Mouse (Mus musculus) myocyte (in vitro differentiated cells): ENCODE measurements at regions not wholly inside any gene's neighbourhood (a gene's known extent, or its start where the extent isn't known, plus 50 kb on each side); places are given as distances from the start of the nearest gene placed in this dataset.
"Not testable (repeated sequence)": the region's sequence is repeated elsewhere in the genome, so short reads cannot be mapped to it uniquely, and the experiment has no call there.

Experiments used
- H3K27me3 ChIP-seq: one replicate; pipeline ENCODE4 v1.6.1; 2011; ENCODE audit not compliant: control insufficient read depth, insufficient read depth, insufficient read length
- H3K36me3 ChIP-seq: one replicate; pipeline ENCODE4 v1.6.1; 2011; ENCODE audit not compliant: control insufficient read depth, insufficient read depth
- H3K4me2 ChIP-seq: one replicate; pipeline ENCODE4 v1.6.1; 2011; ENCODE audit warnings: low read depth, control low read depth
- H3K4me3 ChIP-seq: one replicate; pipeline ENCODE4 v1.5.1; 2011; ENCODE audit warnings: mild to moderate bottlenecking, control low read depth, moderate library complexity
- H3K79me2 ChIP-seq: one replicate; pipeline ENCODE4 v1.6.1; 2011; ENCODE audit not compliant: control insufficient read depth, insufficient read depth
- H3ac ChIP-seq: one replicate; pipeline ENCODE4 v1.6.1; 2011; ENCODE audit not compliant: control insufficient read depth, insufficient read length
- CEBPB ChIP-seq: IDR thresholded peaks from 2 replicates; pipeline ENCODE4 v1.6.1; 2011; ENCODE audit warnings: mild to moderate bottlenecking, moderate library complexity; ENCODE audit not compliant: poor library complexity, insufficient read depth, severe bottlenecking
- E2F4 ChIP-seq: IDR thresholded peaks from one replicate; pipeline ENCODE4 v1.6.1; 2011; ENCODE audit warnings: mild to moderate bottlenecking, control low read depth, moderate library complexity; ENCODE audit not compliant: insufficient read depth
- MAX ChIP-seq: IDR thresholded peaks from one replicate; pipeline ENCODE4 v1.6.1; 2011; ENCODE audit warnings: low read depth, mild to moderate bottlenecking, control low read depth
- MYOD1 ChIP-seq, 3 experiments: IDR thresholded peaks; one replicate each; pipeline ENCODE4 v1.6.1; 2011; ENCODE audit warnings: control low read depth in 2 of 3, low read depth in 2 of 3, mild to moderate bottlenecking in 2 of 3, moderate library complexity in 1 of 3; ENCODE audit not compliant: insufficient read length in 2 of 3, control insufficient read depth in 1 of 3
- MYOG ChIP-seq, 3 experiments: IDR thresholded peaks; one replicate each; pipeline ENCODE4 v1.6.1; 2011; ENCODE audit warnings: control low read depth in 2 of 3, low read depth in 2 of 3, mild to moderate bottlenecking in 2 of 3; ENCODE audit not compliant: insufficient read length in 2 of 3, control insufficient read depth in 1 of 3, insufficient read depth in 1 of 3
- POLR2A ChIP-seq: IDR thresholded peaks from one replicate; pipeline ENCODE4 v1.6.1; 2011; ENCODE audit warnings: low read depth, mild to moderate bottlenecking, control low read depth, moderate library complexity; ENCODE audit not compliant: insufficient read length
- POLR2AphosphoS2 ChIP-seq: IDR thresholded peaks from one replicate; pipeline ENCODE4 v1.6.1; 2011; ENCODE audit warnings: low read depth, control low read depth; ENCODE audit not compliant: insufficient read length
- REST ChIP-seq: IDR thresholded peaks from one replicate; pipeline ENCODE4 v1.6.1; 2011; ENCODE audit warnings: mild to moderate bottlenecking, control low read depth, moderate library complexity; ENCODE audit not compliant: insufficient read depth, insufficient read length
- SRF ChIP-seq: IDR thresholded peaks from one replicate; pipeline ENCODE4 v1.6.1; 2011; ENCODE audit warnings: low read depth; ENCODE audit not compliant: control insufficient read depth, insufficient read length
- TCF12 ChIP-seq: IDR thresholded peaks from one replicate; pipeline ENCODE4 v1.6.1; 2011; ENCODE audit warnings: mild to moderate bottlenecking, control low read depth; ENCODE audit not compliant: poor library complexity, insufficient read depth, severe bottlenecking
- TCF3 ChIP-seq: IDR thresholded peaks from one replicate; pipeline ENCODE4 v1.6.1; 2011; ENCODE audit warnings: low read depth, control low read depth; ENCODE audit not compliant: insufficient read length
- USF1 ChIP-seq: IDR thresholded peaks from one replicate; pipeline ENCODE4 v1.6.1; 2011; ENCODE audit warnings: low read depth, mild to moderate bottlenecking, control low read depth, moderate library complexity

DNA sequence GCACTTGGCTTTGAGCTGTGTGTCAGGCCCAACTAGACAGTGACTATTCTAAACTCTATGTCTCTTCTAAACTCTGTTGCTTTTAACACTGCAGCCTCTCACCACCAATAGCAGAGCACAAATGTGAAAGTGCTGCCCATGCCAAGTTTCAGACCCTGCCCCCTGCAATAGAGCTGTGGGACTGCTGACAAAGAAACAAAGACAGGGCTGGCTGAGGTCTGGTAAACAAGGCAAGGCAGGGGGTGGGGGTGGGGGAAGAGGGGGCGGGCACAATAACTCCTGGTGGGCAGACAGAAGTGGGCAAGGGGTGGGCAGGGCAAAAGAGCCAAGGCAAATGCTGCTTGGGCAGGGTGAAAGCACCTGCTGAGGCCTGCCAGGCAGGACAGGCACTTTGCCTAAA lies 172.9 kb upstream of the 9130204L05Rik start:
- H3K4me2 ChIP-seq = no peak overlapping the region
- H3ac ChIP-seq = no peak overlapping the region
- H3K4me3 ChIP-seq = no peak overlapping the region
- no peaks in the 10 kb centered on the region for H3K36me3 ChIP-seq
- TF ChIP-seq TCF12 = no peak
- no peak for TF ChIP-seq POLR2A
- TF ChIP-seq REST = no peak
- no peak for TF ChIP-seq MAX
- no peak for TF ChIP-seq TCF3
- no peak for TF ChIP-seq E2F4
- TF ChIP-seq USF1 = no peak
- TF ChIP-seq MYOD1 (IDR thresholded peaks at IDR 0.05; ENCODE audit: control insufficient read depth in 1 of 3, insufficient read length in 2 of 3, low read depth in 2 of 3) = no peak
- no peak for TF ChIP-seq CEBPB
- no peak for TF ChIP-seq SRF
- TF ChIP-seq POLR2AphosphoS2 = no peak
- no peak for TF ChIP-seq MYOG (IDR thresholded peaks at IDR 0.05; ENCODE audit: control insufficient read depth in 1 of 3, insufficient read depth in 1 of 3, insufficient read length in 2 of 3, low read depth in 2 of 3)
- no peaks in the 10 kb centered on the region for H3K27me3 ChIP-seq
- H3K79me2 ChIP-seq = no peaks in the 10 kb centered on the region

DNA sequence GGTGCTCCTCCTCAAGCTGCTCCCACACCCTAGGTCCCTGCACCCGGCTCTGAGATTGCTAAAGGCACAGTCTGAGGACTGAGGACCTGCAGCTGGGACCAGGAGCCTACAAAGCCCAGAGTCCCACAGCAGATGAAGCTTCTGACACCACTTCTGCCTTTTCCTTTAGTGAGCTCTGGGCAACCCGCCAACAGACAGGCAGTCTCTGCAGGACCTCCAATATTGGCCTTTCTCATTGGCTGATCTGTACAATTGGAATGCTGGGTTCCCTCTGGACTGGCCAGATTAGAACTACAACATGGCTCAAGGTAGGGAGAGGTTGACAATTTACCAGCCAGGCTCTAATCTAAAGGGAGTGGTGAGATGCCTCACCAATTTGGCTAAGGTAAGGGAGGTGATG lies 164.3 kb upstream of the 9130204L05Rik start:
- H3K27me3 ChIP-seq, H3ac ChIP-seq, H3K79me2 ChIP-seq, H3K4me3 ChIP-seq, H3K36me3 ChIP-seq, H3K4me2 ChIP-seq: not testable (repeated sequence)

DNA sequence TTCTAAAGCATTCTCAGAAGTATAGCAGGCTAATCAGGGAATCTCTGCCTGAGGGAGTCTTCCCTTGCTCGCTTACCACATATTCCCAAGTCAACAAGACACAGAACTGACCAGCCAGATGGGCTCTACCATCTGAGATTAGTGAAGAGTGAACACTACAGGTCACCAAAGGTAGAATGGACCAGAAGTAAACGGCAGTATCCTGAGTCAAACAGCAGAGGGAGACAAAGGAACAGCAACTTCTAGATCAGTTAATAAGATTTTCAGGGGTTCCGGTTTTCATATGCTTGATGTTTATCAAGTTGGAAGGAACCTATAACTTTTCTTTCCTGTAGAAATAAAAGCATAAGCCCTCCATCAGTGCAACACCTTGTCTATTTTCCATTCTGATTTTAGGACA lies 132.6 kb upstream of the 9130204L05Rik start:
- Histone ChIP-seq H3K79me2 (no peaks in the 10 kb centered on the region), H3ac (no peak overlapping the region)
- TF ChIP-seq CEBPB (no peak), TCF12 (no peak), TCF3 (no peak), MAX (no peak), POLR2A (no peak), MYOG (IDR thresholded peaks at IDR 0.05; ENCODE audit: control insufficient read depth in 1 of 3, insufficient read depth in 1 of 3, insufficient read length in 2 of 3, low read depth in 2 of 3) (no peak), SRF (no peak), REST (no peak), POLR2AphosphoS2 (no peak), MYOD1 (IDR thresholded peaks at IDR 0.05; ENCODE audit: control insufficient read depth in 1 of 3, insufficient read length in 2 of 3, low read depth in 2 of 3) (no peak), USF1 (no peak), E2F4 (no peak)

GRCm38 (mm10) chr3:91213280-91213679 lies 122.7 kb upstream of the 9130204L05Rik start:
- Histone ChIP-seq H3ac (no peak overlapping the region), H3K27me3 (no peaks in the 10 kb centered on the region), H3K79me2 (no peaks in the 10 kb centered on the region), H3K36me3 (no peaks in the 10 kb centered on the region), H3K4me2 (no peak overlapping the region), H3K4me3 (no peak overlapping the region)
- TF ChIP-seq TCF12 (no peak), MAX (peak; percentile 36), REST (peak; percentile 60), MYOG (IDR thresholded peaks at IDR 0.05; ENCODE audit: control insufficient read depth in 1 of 3, insufficient read depth in 1 of 3, insufficient read length in 2 of 3, low read depth in 2 of 3) (no peak)

More for the DNA sequence above, 132.6 kb upstream of the 9130204L05Rik start:
- Histone ChIP-seq H3K4me2 (no peak overlapping the region), H3K4me3 (no peak overlapping the region), H3K36me3 (no peaks in the 10 kb centered on the region), H3K27me3 (no peaks in the 10 kb centered on the region)
